Mouse (Mus musculus) left cerebral cortex, adult 2 months (tissue): ENCODE data around the gene Kif2c. TPM values are rescaled to one million over a fixed set of nuclear protein-coding genes. Genes with fewer than 3 reads are reported as not detected.
A peak's percentile ranks its signal among the peaks of the same experiment; 100 is the strongest.

ENCODE experiments used
- DNase-seq, 2 experiments: peaks; one replicate each; pipeline ENCODE4 v3.0.0; 2021 to 2022; ENCODE audit warnings: low spot score in 2 of 2, mixed read lengths in 1 of 2; ENCODE audit errors: extremely low spot score in 1 of 2
- H3K27ac ChIP-seq: fragments of 200-600 bp; 2 replicates; pipeline ENCODE4 v1.8.1; 2022
- H3K4me3 ChIP-seq: fragments of 200-600 bp; 2 replicates; pipeline ENCODE4 v1.8.1; 2022
- CTCF ChIP-seq: fragments of 200-600 bp; IDR thresholded peaks from 2 replicates; pipeline ENCODE4 v1.8.1; 2022; ENCODE audit warnings: antibody characterized with exemption, mild to moderate bottlenecking, moderate library complexity
- intact Hi-C: fragments of 180-260 bp; cut with DNase I; formaldehyde crosslinking; loops from one replicate; pipeline ENCODE4 v1.15.1; 2025
- total RNA-seq, 2 experiments: library from RNA; stranded (reverse); gene quantifications; 2 replicates each; pipeline ENCODE4 v1.2.3; 2021

The Kif2c gene
- total RNA-seq, 2 experiments from 2014 or later = not detected

DNA sequence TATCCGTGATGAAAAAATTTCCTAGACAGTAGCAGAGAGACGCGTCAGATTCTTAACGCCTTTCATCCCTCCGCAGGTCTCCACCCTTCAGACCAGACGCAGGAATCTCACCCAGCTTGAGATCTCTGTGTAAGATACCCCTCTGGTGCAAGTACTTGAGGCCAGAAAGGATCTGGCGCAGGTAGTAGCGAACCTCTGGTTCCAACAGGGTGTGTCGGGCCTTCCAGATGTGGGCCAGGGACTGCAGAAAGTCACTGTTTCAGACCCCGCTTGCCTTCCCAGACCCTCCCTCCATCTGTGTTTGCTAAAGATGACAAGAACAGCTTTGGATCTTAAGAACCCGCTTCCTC, 49.7 kb downstream of the Kif2c start:
- intact Hi-C loops = loop anchor here (5.0 kb wide), 1 partner anchor 310 kb away; the partner anchor contains the start of gene Hpdl

DNA sequence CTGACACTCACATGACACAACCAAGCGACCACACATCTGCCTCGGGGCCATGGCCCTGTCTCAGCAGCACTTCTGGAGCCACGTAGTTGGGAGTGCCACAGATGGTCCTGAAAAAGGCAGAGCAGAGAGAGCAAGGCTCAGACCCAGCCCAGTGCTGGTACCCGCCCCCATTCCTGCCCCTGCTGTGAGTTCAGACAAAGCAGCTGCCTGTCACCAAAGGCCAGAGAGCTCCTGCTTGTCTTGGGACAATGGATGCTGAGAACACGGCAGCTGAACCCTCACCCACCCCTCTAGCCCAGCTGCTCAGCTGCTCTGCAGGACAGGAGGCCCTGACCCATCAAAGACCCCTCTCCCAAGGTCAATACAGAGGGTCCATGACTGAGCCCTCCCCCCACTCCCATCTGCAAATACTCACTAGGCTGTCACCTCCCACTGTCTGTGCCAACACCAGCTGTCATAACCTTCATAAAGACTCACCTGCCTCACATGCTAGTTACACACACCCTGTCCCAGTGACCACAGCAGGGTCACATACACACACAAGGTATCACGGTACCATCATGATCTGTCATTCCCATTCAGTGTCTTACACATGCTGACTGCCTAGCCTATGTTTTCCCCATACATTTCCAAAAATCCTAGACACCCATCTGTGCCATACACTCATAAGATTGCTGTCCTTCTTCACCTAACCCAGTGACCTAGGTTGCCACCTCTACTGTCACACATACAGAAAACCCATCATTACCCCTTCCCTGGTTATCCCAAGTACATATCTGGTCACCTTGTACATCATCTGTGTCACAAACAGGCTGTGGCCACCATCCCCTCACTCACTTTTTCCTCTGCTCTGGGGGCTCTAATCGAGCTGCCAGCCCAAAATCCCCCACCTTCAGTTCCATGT, 50.3 kb downstream of the Kif2c start:
- TF ChIP-seq CTCF = no peak
- intact Hi-C loops = loop anchor here (5.0 kb wide), 1 partner anchor 310 kb away; the partner anchor contains the start of gene Hpdl
- Histone ChIP-seq H3K4me3 (peak overlapping the region; percentile 73), H3K27ac (peak overlapping the region; percentile 45; the same call in 1 of the 2 replicates)
- DNase-seq = no peak

More for the DNA sequence above, 49.7 kb downstream of the Kif2c start:
- TF ChIP-seq CTCF = no peak
- Histone ChIP-seq H3K4me3 (peak overlapping the region; percentile 73), H3K27ac (peak overlapping the region; percentile 45; the same call in 1 of the 2 replicates)
- no peak for DNase-seq

DNA sequence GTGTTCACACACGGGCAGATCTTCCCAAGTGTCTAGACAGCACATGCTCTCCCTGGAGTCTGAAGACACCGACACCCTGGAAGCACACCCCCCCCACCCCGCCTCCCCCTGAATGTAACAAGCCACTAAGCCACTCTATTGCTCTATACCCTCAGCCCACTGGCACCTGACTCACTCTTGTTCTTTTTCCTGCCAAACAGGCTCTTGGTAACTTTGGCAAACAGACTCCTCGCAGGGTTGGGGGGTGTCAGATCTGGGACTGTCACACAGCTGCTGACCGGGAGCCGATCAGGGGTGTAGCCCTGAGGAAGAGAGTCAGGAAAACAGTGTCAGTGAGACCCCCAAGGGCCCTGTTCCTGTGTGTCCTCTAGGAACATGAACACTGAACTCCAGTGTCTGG, 51.2 kb downstream of the Kif2c start:
- intact Hi-C loops = loop anchor here (5.0 kb wide), 1 partner anchor 309 kb away; the partner anchor contains the start of gene Hpdl
- no peak for DNase-seq
- TF ChIP-seq CTCF = no peak
- Histone ChIP-seq H3K4me3 (no peak overlapping the region), H3K27ac (0 out of 2 replicates have a peak overlapping the region, but pooled peaks have one; percentile 1)

DNA sequence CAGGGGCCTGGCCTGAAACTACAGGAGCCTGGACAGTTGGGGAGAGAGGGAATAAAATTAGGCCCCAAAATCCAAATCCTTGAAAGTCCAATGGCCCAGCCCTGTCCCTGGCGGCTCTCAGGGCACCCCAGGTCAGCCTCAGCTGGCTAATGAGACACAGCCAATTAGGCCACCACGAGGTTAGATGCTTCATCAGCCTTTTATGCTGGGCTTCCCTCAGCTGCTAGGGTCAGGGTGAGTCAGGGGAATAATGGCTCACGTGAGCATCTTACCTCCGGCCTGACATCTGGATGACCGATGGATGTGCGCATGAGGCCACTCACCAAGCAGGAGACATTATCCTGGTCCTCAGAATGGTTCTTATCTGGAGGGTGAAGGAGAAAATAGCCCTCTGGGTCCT, 51.6 kb downstream of the Kif2c start:
- DNase-seq = no peak
- intact Hi-C loops = loop anchor here (5.0 kb wide), 1 partner anchor 308 kb away; the partner anchor contains the start of gene Hpdl
- TF ChIP-seq CTCF = no peak
- Histone ChIP-seq H3K27ac (no peak overlapping the region), H3K4me3 (no peak overlapping the region)

- Histone ChIP-seq H3K27ac (no peak overlapping the region), H3K4me3 (no peak overlapping the region)
- intact Hi-C loops = no loop called here
- TF ChIP-seq CTCF = no peak
- no peak for DNase-seq
These were observed 54.3 kb downstream of the Kif2c start for GRCm38 (mm10) chr4:117127991-117128686.

DNA sequence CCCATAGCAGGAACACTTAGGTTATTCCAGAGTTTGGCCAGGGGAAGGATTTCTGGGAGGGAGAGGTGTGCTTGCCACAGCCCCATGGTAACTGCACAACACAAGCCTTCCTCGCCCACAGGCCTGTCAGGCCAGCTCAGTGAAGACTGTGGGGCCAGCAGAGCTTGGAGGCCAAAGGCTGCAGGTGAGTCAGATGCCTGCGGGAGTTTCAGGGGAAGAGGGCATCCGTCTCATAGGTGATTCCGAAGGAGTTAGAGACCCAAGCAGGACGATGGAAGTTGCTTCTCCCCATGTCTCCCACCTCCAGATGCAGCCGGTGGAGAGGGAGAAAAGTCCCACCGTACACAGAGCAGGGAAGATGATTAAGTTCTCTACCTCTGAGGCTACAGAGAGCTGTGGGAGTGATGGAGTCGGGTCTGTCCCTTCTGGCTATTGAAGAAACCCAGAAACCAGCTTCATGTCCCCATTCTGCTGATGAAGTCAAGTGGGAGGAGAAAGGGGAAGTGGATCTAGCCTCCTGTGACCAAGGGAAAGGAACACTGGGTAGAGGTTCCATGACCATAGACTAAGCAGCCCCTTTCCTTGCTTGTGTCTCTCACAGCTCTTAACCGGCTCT, 55.7 kb downstream of the Kif2c start, which contains the start of gene Tctex1d4:
Gene Tctex1d4, plus strand, starts transcription at position 120 of the 616 bp plus-strand sequence.
- intact Hi-C loops = no loop called here
- no peak for DNase-seq
- peak within 1 kb of the TSS; percentile 98 for H3K27ac ChIP-seq

GRCm38 (mm10) chr4:117125910-117126674, 56.3 kb downstream of the Kif2c start:
- TF ChIP-seq CTCF = no peak
- no peak for DNase-seq
- intact Hi-C loops = no loop called here
- no peak overlapping the region for H3K4me3 ChIP-seq
- peak overlapping the region; percentile 98 for H3K27ac ChIP-seq

More for the DNA sequence above, 55.7 kb downstream of the Kif2c start, which contains the start of gene Tctex1d4:
- no peak for TF ChIP-seq CTCF
- no peak within 1 kb of the TSS for H3K4me3 ChIP-seq

DNA sequence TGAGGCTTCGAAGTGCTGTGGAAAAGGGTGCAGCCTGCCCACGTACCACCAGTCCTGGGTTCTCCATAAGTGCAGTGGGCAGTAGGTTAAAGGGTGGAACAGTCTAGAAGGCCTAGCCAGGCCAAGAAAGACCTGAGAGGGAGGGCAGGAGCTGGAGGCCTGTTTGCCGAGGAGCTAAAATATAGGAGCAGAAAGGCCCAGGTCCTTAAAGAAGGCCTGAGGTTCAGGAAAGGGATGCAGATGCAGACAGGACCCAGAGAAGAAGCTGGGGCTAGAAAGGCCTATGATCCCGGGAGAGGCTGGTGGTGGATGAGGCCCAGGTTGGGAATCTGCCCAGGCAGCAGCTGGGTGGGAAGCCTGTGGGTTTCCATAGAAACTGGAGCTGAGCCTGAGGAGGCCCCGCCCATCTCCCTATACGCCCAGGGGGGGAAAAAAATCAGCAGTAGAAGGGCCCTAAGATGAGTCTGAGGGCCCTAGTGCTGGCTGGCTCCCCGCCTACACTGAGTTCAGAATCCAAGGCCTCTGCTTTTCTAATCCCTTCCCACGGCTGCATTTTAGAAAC, 57.0 kb downstream of the Kif2c start, which contains the start of gene Btbd19:
Gene Btbd19, minus strand, starts transcription at position 378 of the 562 bp plus-strand sequence.
- no peak for TF ChIP-seq CTCF
- DNase-seq = peak; percentile 67 to 70
- Histone ChIP-seq H3K4me3 (no peak within 1 kb of the TSS), H3K27ac (peak within 1 kb of the TSS; percentile 98)
- intact Hi-C loops = no loop called here

- Histone ChIP-seq H3K4me3 (no peak overlapping the region), H3K27ac (peak overlapping the region; percentile 98)
- intact Hi-C loops = no loop called here
- DNase-seq = no peak
- no peak for TF ChIP-seq CTCF
These were observed 57.7 kb downstream of the Kif2c start for GRCm38 (mm10) chr4:117124518-117125347.

- Histone ChIP-seq H3K4me3 (no peak overlapping the region), H3K27ac (peak overlapping the region; percentile 98)
- intact Hi-C loops = no loop called here
- TF ChIP-seq CTCF = no peak
- DNase-seq = no peak
These were observed 58.3 kb downstream of the Kif2c start for GRCm38 (mm10) chr4:117124218-117124517.
